Mouse (Mus musculus) heart, embryonic 13.5 days (tissue): ENCODE measurements around the gene Mfsd6l. TPM values are rescaled to one million over a fixed set of nuclear protein-coding genes. Genes with fewer than 3 reads are reported as not detected.

Source experiments
- polyA plus RNA-seq: library from polyadenylated mRNA; unstranded; fragments of >200 nt; fragmentation: Nextera tagmentation; extraction: Ambion mirVana; gene quantifications from 2 replicates; pipeline ENCODE4 v1.2.1, GENCODE M21; 2015

The Mfsd6l gene
- polyA plus RNA-seq, 1 experiment from 2014 or later, result not detected

Other genes with a start within 250 kb of the Mfsd6l start
- 19.2 and 19.3 TPM in 2 replicates for gene Ntn1, start 155.4 kb upstream of the Mfsd6l start, polyA plus RNA-seq
- 0.23 and 0.39 TPM in 2 replicates for gene Pik3r5, start 124.1 kb upstream of the Mfsd6l start, polyA plus RNA-seq
- 3.7 and 4.3 TPM in 2 replicates for gene Pik3r6, start 53.2 kb upstream of the Mfsd6l start, polyA plus RNA-seq
- 1.6 and 1.7 TPM in 2 replicates for gene Ccdc42, start 30.8 kb downstream of the Mfsd6l start, polyA plus RNA-seq
- gene Myh10, start 135.4 kb downstream of the Mfsd6l start, polyA plus RNA-seq, result 124 and 133 TPM in 2 replicates